Mouse (Mus musculus): ENCODE results near the gene Lmtk2. TPM values are rescaled to one million over a fixed set of nuclear protein-coding genes. Genes with fewer than 3 reads are reported as not detected.

Gene Lmtk2
- polyA plus RNA-seq, 1 experiment from 2014 or later, result 7.1 TPM

- Histone ChIP-seq H3K4me1 (replicated peaks) (peaks cover 9% of the 10 kb centered on the region; the same call in 1 of the 2 replicates), H3K27ac (replicated peaks) (no peak overlapping the region), H3K9ac (no peak overlapping the region), H3K36me3 (peaks cover 32% of the 10 kb centered on the region), H3K27me3 (no peaks in the 10 kb centered on the region), H3K4me3 (no peak overlapping the region), H3K9me3 (no peaks in the 10 kb centered on the region), H3K4me2 (no peak overlapping the region)
- peak; percentile 27; the same call in 1 of the 2 replicates for ATAC-seq (ENCODE audit: low read depth)
- WGBS, result 90% methylated on average over 21 of the region's 21 CpGs
These were observed 84.3 kb downstream of the Lmtk2 start for GRCm38 (mm10) chr5:144184350-144185045.

GRCm38 (mm10) chr5:144188422-144188821 is 88.2 kb downstream of the Lmtk2 start:
- peaks cover 25% of the 10 kb centered on the region for H3K4me1 ChIP-seq (replicated peaks)
- H3K4me3 ChIP-seq, result no peak overlapping the region
- H3K9me3 ChIP-seq, result no peaks in the 10 kb centered on the region
- H3K4me2 ChIP-seq, result no peak overlapping the region
- WGBS, result 85% methylated on average over 6 of the region's 6 CpGs
- H3K9ac ChIP-seq, result no peak overlapping the region
- no peaks in the 10 kb centered on the region for H3K27me3 ChIP-seq
- H3K27ac ChIP-seq (replicated peaks), result no peak overlapping the region
- H3K36me3 ChIP-seq, result peaks cover 21% of the 10 kb centered on the region
- ATAC-seq (ENCODE audit: low read depth), result no peak

GRCm38 (mm10) chr5:144189327-144189726 is 89.1 kb downstream of the Lmtk2 start:
- Histone ChIP-seq H3K36me3 (peaks cover 18% of the 10 kb centered on the region), H3K4me2 (no peak overlapping the region), H3K9ac (no peak overlapping the region), H3K27me3 (no peaks in the 10 kb centered on the region), H3K4me1 (replicated peaks) (peaks cover 17% of the 10 kb centered on the region), H3K4me3 (no peak overlapping the region), H3K9me3 (no peaks in the 10 kb centered on the region), H3K27ac (replicated peaks) (no peak overlapping the region)
- 75% methylated on average over 7 of the region's 7 CpGs for WGBS
- no peak for ATAC-seq (ENCODE audit: low read depth)

- Histone ChIP-seq H3K4me3 (peak within 1 kb of the TSS; percentile 22), H3K36me3 (peaks cover 11% of the 10 kb centered on the region), H3K27ac (replicated peaks) (no peak within 1 kb of the TSS), H3K9me3 (no peaks in the 10 kb centered on the region), H3K4me1 (replicated peaks) (peaks cover 16% of the 10 kb centered on the region), H3K27me3 (no peaks in the 10 kb centered on the region), H3K4me2 (peak within 1 kb of the TSS; percentile 54), H3K9ac (0 out of 2 replicates have a peak within 1 kb of the TSS, but pooled peaks have one; percentile 41)
- no peak for ATAC-seq (ENCODE audit: low read depth)
- WGBS, result 3% methylated on average over 25 of the region's 26 CpGs
These were observed 89.8 kb downstream of the Lmtk2 start, which contains the start of gene Bhlha15 for GRCm38 (mm10) chr5:144189950-144190583. Bhlha15 (plus strand) TSS chr5:144190286.

- WGBS, result 38% methylated on average over 23 of the region's 23 CpGs
- no peak overlapping the region for H3K4me2 ChIP-seq
- H3K36me3 ChIP-seq, result peaks cover 5% of the 10 kb centered on the region
- H3K4me3 ChIP-seq, result no peak overlapping the region
- H3K9ac ChIP-seq, result no peak overlapping the region
- H3K27me3 ChIP-seq, result no peaks in the 10 kb centered on the region
- H3K27ac ChIP-seq (replicated peaks), result no peak overlapping the region
- H3K4me1 ChIP-seq (replicated peaks), result peaks cover 16% of the 10 kb centered on the region
- H3K9me3 ChIP-seq, result no peaks in the 10 kb centered on the region
- no peak for ATAC-seq (ENCODE audit: low read depth)
These were observed 90.8 kb downstream of the Lmtk2 start for GRCm38 (mm10) chr5:144191026-144191425.

GRCm38 (mm10) chr5:144192673-144193072 is 92.4 kb downstream of the Lmtk2 start:
- Histone ChIP-seq H3K4me2 (no peak overlapping the region), H3K36me3 (peaks cover 4% of the 10 kb centered on the region; the same call in 1 of the 2 replicates), H3K4me3 (no peak overlapping the region), H3K4me1 (replicated peaks) (peaks cover 16% of the 10 kb centered on the region), H3K9me3 (no peaks in the 10 kb centered on the region), H3K9ac (no peak overlapping the region), H3K27me3 (no peaks in the 10 kb centered on the region), H3K27ac (replicated peaks) (no peak overlapping the region)
- WGBS, result 82% methylated on average over 6 of the region's 6 CpGs
- ATAC-seq (ENCODE audit: low read depth), result no peak

GRCm38 (mm10) chr5:144194416-144194815 is 94.2 kb downstream of the Lmtk2 start:
- H3K27me3 ChIP-seq, result no peaks in the 10 kb centered on the region
- no peak overlapping the region for H3K27ac ChIP-seq (replicated peaks)
- no peak for ATAC-seq (ENCODE audit: low read depth)
- H3K4me2 ChIP-seq, result no peak overlapping the region
- no peak overlapping the region for H3K4me3 ChIP-seq
- peaks cover 21% of the 10 kb centered on the region for H3K36me3 ChIP-seq
- H3K4me1 ChIP-seq (replicated peaks), result peaks cover 16% of the 10 kb centered on the region
- H3K9ac ChIP-seq, result no peak overlapping the region
- H3K9me3 ChIP-seq, result no peaks in the 10 kb centered on the region
- 73% methylated on average over 7 of the region's 7 CpGs for WGBS

- H3K4me2 ChIP-seq, result no peak overlapping the region
- peaks cover 5% of the 10 kb centered on the region for H3K4me1 ChIP-seq (replicated peaks)
- H3K27me3 ChIP-seq, result no peaks in the 10 kb centered on the region
- no peak for ATAC-seq (ENCODE audit: low read depth)
- 86% methylated on average over 8 of the region's 8 CpGs for WGBS
- H3K36me3 ChIP-seq, result peaks cover 32% of the 10 kb centered on the region
- no peak overlapping the region for H3K27ac ChIP-seq (replicated peaks)
- H3K9me3 ChIP-seq, result no peaks in the 10 kb centered on the region
- no peak overlapping the region for H3K9ac ChIP-seq
- no peak overlapping the region for H3K4me3 ChIP-seq
These were observed 95.3 kb downstream of the Lmtk2 start for GRCm38 (mm10) chr5:144195567-144195966.

GRCm38 (mm10) chr5:144200616-144201015 is 100.4 kb downstream of the Lmtk2 start:
- H3K36me3 ChIP-seq, result peaks cover 78% of the 10 kb centered on the region
- no peak overlapping the region for H3K27ac ChIP-seq (replicated peaks)
- ATAC-seq (ENCODE audit: low read depth), result no peak
- no peaks in the 10 kb centered on the region for H3K27me3 ChIP-seq
- no peak overlapping the region for H3K4me2 ChIP-seq
- no peak overlapping the region for H3K9ac ChIP-seq
- WGBS, result 76% methylated on average over 11 of the region's 11 CpGs
- no peak overlapping the region for H3K4me3 ChIP-seq
- H3K4me1 ChIP-seq (replicated peaks), result no peaks in the 10 kb centered on the region
- H3K9me3 ChIP-seq, result peaks cover 5% of the 10 kb centered on the region; the same call in 1 of the 2 replicates

- no peaks in the 10 kb centered on the region for H3K27me3 ChIP-seq
- H3K4me1 ChIP-seq (replicated peaks), result no peaks in the 10 kb centered on the region
- H3K4me2 ChIP-seq, result no peak overlapping the region
- WGBS, result 92% methylated on average over 6 of the region's 6 CpGs
- peaks cover 95% of the 10 kb centered on the region for H3K36me3 ChIP-seq
- no peak overlapping the region for H3K4me3 ChIP-seq
- H3K27ac ChIP-seq (replicated peaks), result no peak overlapping the region
- no peak for ATAC-seq (ENCODE audit: low read depth)
- H3K9me3 ChIP-seq, result peaks cover 5% of the 10 kb centered on the region; the same call in 1 of the 2 replicates
- H3K9ac ChIP-seq, result no peak overlapping the region
These were observed 102.2 kb downstream of the Lmtk2 start for GRCm38 (mm10) chr5:144202430-144202829.

GRCm38 (mm10) chr5:144203398-144203959 is 103.2 kb downstream of the Lmtk2 start:
- WGBS, result 91% methylated on average over 10 of the region's 10 CpGs
- Histone ChIP-seq H3K9ac (no peak overlapping the region), H3K9me3 (peaks cover 5% of the 10 kb centered on the region; the same call in 1 of the 2 replicates), H3K4me1 (replicated peaks) (no peaks in the 10 kb centered on the region), H3K36me3 (peaks cover 96% of the 10 kb centered on the region), H3K4me3 (no peak overlapping the region), H3K27me3 (no peaks in the 10 kb centered on the region), H3K27ac (replicated peaks) (no peak overlapping the region), H3K4me2 (no peak overlapping the region)
- no peak for ATAC-seq (ENCODE audit: low read depth)

GRCm38 (mm10) chr5:144204303-144204702 is 104.1 kb downstream of the Lmtk2 start:
- Histone ChIP-seq H3K4me2 (no peak overlapping the region), H3K36me3 (peaks cover 92% of the 10 kb centered on the region), H3K4me1 (replicated peaks) (no peaks in the 10 kb centered on the region), H3K9me3 (peaks cover 5% of the 10 kb centered on the region; the same call in 1 of the 2 replicates), H3K27ac (replicated peaks) (no peak overlapping the region), H3K9ac (no peak overlapping the region), H3K4me3 (no peak overlapping the region), H3K27me3 (no peaks in the 10 kb centered on the region)
- WGBS, result 92% methylated on average over 12 of the region's 12 CpGs
- ATAC-seq (ENCODE audit: low read depth), result no peak

Data from neural tube, embryonic 13.5 days (tissue).